Mouse (Mus musculus) neural tube, embryonic 14.5 days (tissue): ENCODE data around the gene Ube2g1. TPM values are rescaled to one million over a fixed set of nuclear protein-coding genes. Genes with fewer than 3 reads are reported as not detected.
"Not testable (repeated sequence)": the region's sequence is repeated elsewhere in the genome, so short reads cannot be mapped to it uniquely, and the experiment has no call there.

Experiments
- ATAC-seq: fragments of 200-750 bp; cut with Nextera tagmentation; 2 replicates; pipeline ENCODE4 v1.8.0; 2017; ENCODE audit warnings: low read depth, mild to moderate bottlenecking, moderate TSS enrichment, moderate library complexity
- H3K27ac ChIP-seq: fragments of 300-500 bp; sonication (generic); 2 replicates; pipeline ENCODE4 v1.5.1; 2014; ENCODE audit warnings: low read depth, mild to moderate bottlenecking, control low read depth, low read length, moderate library complexity, mixed read lengths
- H3K27me3 ChIP-seq: fragments of 300-500 bp; sonication (generic); 2 replicates; pipeline ENCODE4 v1.6.1; 2014; ENCODE audit warnings: low read length; ENCODE audit not compliant: control insufficient read depth, insufficient read depth
- H3K36me3 ChIP-seq: fragments of 300-500 bp; sonication (generic); 2 replicates; pipeline ENCODE4 v1.6.1; 2014; ENCODE audit warnings: low read length, mixed read lengths; ENCODE audit not compliant: control insufficient read depth, insufficient read depth
- H3K4me1 ChIP-seq: fragments of 300-500 bp; sonication (generic); 2 replicates; pipeline ENCODE4 v1.6.1; 2014; ENCODE audit warnings: low read length; ENCODE audit not compliant: control insufficient read depth, insufficient read depth
- H3K4me2 ChIP-seq: fragments of 300-500 bp; sonication (generic); 2 replicates; pipeline ENCODE4 v1.6.1; 2014; ENCODE audit warnings: mild to moderate bottlenecking, low read depth, low read length, control low read depth
- H3K4me3 ChIP-seq: fragments of 300-500 bp; sonication (generic); 2 replicates; pipeline ENCODE4 v1.5.1; 2014; ENCODE audit warnings: low read depth, low read length, control low read depth, mixed read lengths
- H3K9ac ChIP-seq: fragments of 300-500 bp; sonication (generic); replicated peaks from 2 replicates; pipeline ENCODE4 v1.6.1; 2014; ENCODE audit warnings: low read depth, mild to moderate bottlenecking, control low read depth, low read length, mixed read lengths
- H3K9me3 ChIP-seq: fragments of 300-500 bp; sonication (generic); 2 replicates; pipeline ENCODE4 v1.6.1; 2016; ENCODE audit warnings: low read length; ENCODE audit not compliant: control insufficient read depth
- WGBS: fragments of 180-500 bp; shearing (Covaris S2); extraction: QIAGEN DNeasy Blood & Tissue Kit; methylation state at CpG from one replicate; pipeline ENCODE4 v1.1.7; 2014; 5-methylcytosine and 5-hydroxymethylcytosine counted together
- polyA plus RNA-seq: library from polyadenylated mRNA; unstranded; fragments of >200 nt; fragmentation: Nextera tagmentation; extraction: Ambion mirVana; gene quantifications from 2 replicates; pipeline ENCODE4 v1.2.1, GENCODE M21; 2014

The Ube2g1 gene
- polyA plus RNA-seq, 1 experiment from 2014 or later, result 90.0 TPM

GRCm38 (mm10) chr11:72695025-72695424 lies 87.9 kb downstream of the Ube2g1 start:
- H3K4me1 ChIP-seq, result peaks cover 12% of the 10 kb centered on the region
- no peaks in the 10 kb centered on the region for H3K36me3 ChIP-seq
- no peak overlapping the region for H3K4me2 ChIP-seq
- no peak overlapping the region for H3K4me3 ChIP-seq
- ATAC-seq, result no peak
- H3K9me3 ChIP-seq, result no peaks in the 10 kb centered on the region
- no peaks in the 10 kb centered on the region for H3K27me3 ChIP-seq
- no peak overlapping the region for H3K9ac ChIP-seq
- 90% methylated on average over 3 of the region's 3 CpGs for WGBS
- no peak overlapping the region for H3K27ac ChIP-seq

GRCm38 (mm10) chr11:72696368-72696971 lies 89.4 kb downstream of the Ube2g1 start:
- Histone ChIP-seq H3K9me3 (no peaks in the 10 kb centered on the region), H3K4me2 (no peak overlapping the region), H3K27ac (no peak overlapping the region), H3K36me3 (no peaks in the 10 kb centered on the region), H3K27me3 (no peaks in the 10 kb centered on the region), H3K4me1 (peaks cover 3% of the 10 kb centered on the region), H3K4me3 (no peak overlapping the region), H3K9ac (no peak overlapping the region)
- ATAC-seq, result no peak
- WGBS, result 97% methylated on average over 2 of the region's 2 CpGs

GRCm38 (mm10) chr11:72697323-72697722 lies 90.2 kb downstream of the Ube2g1 start:
- H3K4me3 ChIP-seq, result no peak overlapping the region
- no peak for ATAC-seq
- H3K36me3 ChIP-seq, result no peaks in the 10 kb centered on the region
- no peaks in the 10 kb centered on the region for H3K27me3 ChIP-seq
- H3K4me1 ChIP-seq, result no peaks in the 10 kb centered on the region
- H3K4me2 ChIP-seq, result no peak overlapping the region
- no peak overlapping the region for H3K27ac ChIP-seq
- no peaks in the 10 kb centered on the region for H3K9me3 ChIP-seq
- H3K9ac ChIP-seq, result no peak overlapping the region

GRCm38 (mm10) chr11:72705111-72705510 lies 98.0 kb downstream of the Ube2g1 start:
- not testable (repeated sequence) for H3K36me3 ChIP-seq, H3K9ac ChIP-seq, H3K27me3 ChIP-seq, H3K27ac ChIP-seq, ATAC-seq, H3K4me1 ChIP-seq, H3K4me3 ChIP-seq, H3K4me2 ChIP-seq, H3K9me3 ChIP-seq
- WGBS, result 89% methylated on average over 2 of the region's 2 CpGs

GRCm38 (mm10) chr11:72712721-72713120 lies 105.6 kb downstream of the Ube2g1 start:
- no peak overlapping the region for H3K9ac ChIP-seq
- H3K4me2 ChIP-seq, result no peak overlapping the region
- ATAC-seq, result no peak
- H3K9me3 ChIP-seq, result no peaks in the 10 kb centered on the region
- H3K4me3 ChIP-seq, result no peak overlapping the region
- WGBS, result 87% methylated on average over 5 of the region's 5 CpGs
- no peaks in the 10 kb centered on the region for H3K4me1 ChIP-seq
- no peaks in the 10 kb centered on the region for H3K27me3 ChIP-seq
- H3K36me3 ChIP-seq, result peaks cover 9% of the 10 kb centered on the region; the same call in 1 of the 2 replicates
- no peak overlapping the region for H3K27ac ChIP-seq

GRCm38 (mm10) chr11:72718161-72718560 lies 111.1 kb downstream of the Ube2g1 start:
- no peak overlapping the region for H3K4me3 ChIP-seq
- no peak overlapping the region for H3K4me2 ChIP-seq
- no peak overlapping the region for H3K27ac ChIP-seq
- ATAC-seq, result no peak
- WGBS, result 94% methylated on average over 3 of the region's 3 CpGs
- no peak overlapping the region for H3K9ac ChIP-seq
- H3K27me3 ChIP-seq, result no peaks in the 10 kb centered on the region
- H3K36me3 ChIP-seq, result peaks cover 3% of the 10 kb centered on the region; the same call in 1 of the 2 replicates
- H3K9me3 ChIP-seq, result no peaks in the 10 kb centered on the region
- H3K4me1 ChIP-seq, result no peaks in the 10 kb centered on the region

- 56% methylated on average over 2 of the region's 2 CpGs for WGBS
- Histone ChIP-seq H3K36me3 (peaks cover 7% of the 10 kb centered on the region; the same call in 1 of the 2 replicates), H3K4me2 (no peak overlapping the region), H3K4me1 (no peaks in the 10 kb centered on the region), H3K9me3 (no peaks in the 10 kb centered on the region), H3K27me3 (no peaks in the 10 kb centered on the region), H3K9ac (no peak overlapping the region), H3K4me3 (no peak overlapping the region), H3K27ac (no peak overlapping the region)
- no peak for ATAC-seq
These were observed 116.1 kb downstream of the Ube2g1 start for GRCm38 (mm10) chr11:72723165-72723564.

- Histone ChIP-seq H3K4me1 (no peaks in the 10 kb centered on the region), H3K27me3 (no peaks in the 10 kb centered on the region), H3K36me3 (peaks cover 12% of the 10 kb centered on the region; the same call in 1 of the 2 replicates), H3K27ac (no peak overlapping the region), H3K9me3 (no peaks in the 10 kb centered on the region), H3K4me2 (no peak overlapping the region), H3K4me3 (no peak overlapping the region), H3K9ac (no peak overlapping the region)
- ATAC-seq, result no peak
These were observed 116.8 kb downstream of the Ube2g1 start for GRCm38 (mm10) chr11:72723871-72724270.

- Histone ChIP-seq H3K27me3 (no peaks in the 10 kb centered on the region), H3K4me1 (no peaks in the 10 kb centered on the region), H3K27ac (no peak overlapping the region), H3K4me2 (no peak overlapping the region), H3K9me3 (no peaks in the 10 kb centered on the region), H3K9ac (no peak overlapping the region), H3K36me3 (peaks cover 28% of the 10 kb centered on the region), H3K4me3 (no peak overlapping the region)
- ATAC-seq, result no peak
These were observed 118.9 kb downstream of the Ube2g1 start for GRCm38 (mm10) chr11:72726023-72726422.
